Mouse (Mus musculus): Measurements from ENCODE around the gene Npm1. TPM values are rescaled to one million over a fixed set of nuclear protein-coding genes. Genes with fewer than 3 reads are reported as not detected.

Npm1 gene
- polyA plus RNA-seq, 1 experiment from 2014 or later, result 369 TPM

GRCm38 (mm10) chr11:33142801-33143200 is 20.2 kb downstream of the Npm1 start:
- no peaks in the 10 kb centered on the region for H3K9me3 ChIP-seq (replicated peaks)
- H3K4me2 ChIP-seq, result no peak overlapping the region
- H3K36me3 ChIP-seq, result no peaks in the 10 kb centered on the region
- H3K4me3 ChIP-seq (replicated peaks), result no peak overlapping the region
- H3K27ac ChIP-seq (replicated peaks), result no peak overlapping the region
- ATAC-seq (ENCODE audit: low FRiP score), result no peak
- H3K27me3 ChIP-seq (replicated peaks), result peaks cover 10% of the 10 kb centered on the region; the same call in 1 of the 2 replicates
- WGBS, result 90% methylated on average over 1 of the region's 1 CpGs
- H3K9ac ChIP-seq (replicated peaks), result no peak overlapping the region
- peaks cover 40% of the 10 kb centered on the region for H3K4me1 ChIP-seq

DNA sequence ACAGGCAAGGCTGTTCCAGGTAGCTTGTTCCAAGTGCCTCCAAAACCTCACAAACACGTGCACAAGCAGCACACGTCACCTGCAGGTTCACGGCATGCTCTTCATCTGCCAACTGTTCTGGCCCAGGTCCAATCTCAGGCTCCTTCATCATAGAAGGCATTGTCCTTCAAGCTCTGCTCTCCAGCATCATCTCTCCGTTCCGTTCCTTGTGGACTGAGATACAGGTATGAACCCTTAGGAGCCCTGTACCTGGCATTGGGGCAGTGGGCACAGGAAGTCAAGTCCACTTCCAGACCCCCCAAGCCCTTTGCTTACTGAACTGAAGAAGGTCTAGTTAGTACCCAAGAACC is 22.9 kb downstream of the Npm1 start:
- no peak for ATAC-seq (ENCODE audit: low FRiP score)
- no peak overlapping the region for H3K27ac ChIP-seq (replicated peaks)
- H3K4me2 ChIP-seq, result no peak overlapping the region
- no peak overlapping the region for H3K9ac ChIP-seq (replicated peaks)
- 87% methylated on average over 5 of the region's 5 CpGs for WGBS
- H3K4me3 ChIP-seq (replicated peaks), result no peak overlapping the region
- H3K27me3 ChIP-seq (replicated peaks), result peaks cover 8% of the 10 kb centered on the region; the same call in 1 of the 2 replicates
- H3K4me1 ChIP-seq, result peaks cover 15% of the 10 kb centered on the region
- no peaks in the 10 kb centered on the region for H3K9me3 ChIP-seq (replicated peaks)
- no peaks in the 10 kb centered on the region for H3K36me3 ChIP-seq

DNA sequence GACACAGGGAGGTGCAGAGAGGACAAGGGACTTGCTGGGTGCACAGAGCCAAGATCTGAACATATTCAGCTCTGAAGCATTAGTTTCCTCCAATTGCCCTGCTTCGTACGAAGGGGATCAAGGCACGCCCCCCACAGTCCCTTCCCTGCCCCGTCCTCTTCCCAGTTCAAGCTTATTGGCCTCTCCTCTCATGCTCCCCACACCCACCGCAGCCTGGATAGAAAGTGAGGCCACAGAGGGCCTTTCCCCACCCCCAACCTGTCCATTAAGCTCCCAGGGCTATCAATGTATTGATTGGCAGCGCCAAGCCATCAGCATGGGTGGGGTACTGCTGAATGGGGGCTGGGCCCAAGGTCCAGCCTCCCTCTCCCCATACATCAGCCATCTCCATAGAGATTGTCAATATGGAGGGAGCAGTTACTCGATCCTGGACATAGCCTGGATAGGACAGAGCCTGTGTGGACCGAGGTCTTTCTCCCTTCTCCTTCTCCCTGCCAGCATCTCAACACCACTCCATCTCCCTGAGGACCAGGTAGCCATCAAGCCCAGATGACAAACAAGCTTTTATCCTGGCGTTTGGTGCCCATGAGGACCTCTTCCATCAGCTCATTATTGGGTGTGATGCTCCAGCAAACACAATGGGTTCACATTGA is 23.4 kb downstream of the Npm1 start:
- H3K9ac ChIP-seq (replicated peaks), result no peak overlapping the region
- ATAC-seq (ENCODE audit: low FRiP score), result no peak

DNA sequence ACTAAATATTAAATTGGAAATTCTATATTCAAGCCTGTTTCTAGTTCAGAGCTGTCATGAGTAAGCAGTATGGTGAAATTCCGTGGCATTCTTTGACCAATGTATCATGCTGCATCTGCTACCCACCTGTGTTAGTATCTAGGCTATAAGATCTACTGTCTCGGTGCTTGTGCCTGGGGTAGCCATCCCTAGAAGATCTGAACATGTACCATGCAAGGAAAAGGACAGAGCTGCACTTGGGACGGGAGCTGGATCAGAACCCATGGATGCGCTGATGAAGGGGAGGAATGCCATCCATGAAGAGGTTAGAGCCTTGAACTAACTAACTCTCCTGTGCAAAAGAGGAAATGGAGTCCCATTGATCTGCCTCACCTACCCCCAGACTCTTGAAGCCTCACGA is 24.3 kb downstream of the Npm1 start:
- Histone ChIP-seq H3K9ac (replicated peaks) (no peak overlapping the region), H3K4me2 (no peak overlapping the region), H3K27ac (replicated peaks) (no peak overlapping the region), H3K4me1 (peaks cover 3% of the 10 kb centered on the region), H3K9me3 (replicated peaks) (no peaks in the 10 kb centered on the region), H3K4me3 (replicated peaks) (no peak overlapping the region), H3K27me3 (replicated peaks) (peaks cover 8% of the 10 kb centered on the region; the same call in 1 of the 2 replicates), H3K36me3 (no peaks in the 10 kb centered on the region)
- 92% methylated on average over 5 of the region's 5 CpGs for WGBS
- no peak for ATAC-seq (ENCODE audit: low FRiP score)

More for the DNA sequence above, 23.4 kb downstream of the Npm1 start:
- H3K4me2 ChIP-seq, result no peak overlapping the region
- no peak overlapping the region for H3K27ac ChIP-seq (replicated peaks)
- peaks cover 8% of the 10 kb centered on the region; the same call in 1 of the 2 replicates for H3K27me3 ChIP-seq (replicated peaks)
- peaks cover 10% of the 10 kb centered on the region for H3K4me1 ChIP-seq
- H3K9me3 ChIP-seq (replicated peaks), result no peaks in the 10 kb centered on the region
- no peaks in the 10 kb centered on the region for H3K36me3 ChIP-seq
- 81% methylated on average over 9 of the region's 9 CpGs for WGBS
- no peak overlapping the region for H3K4me3 ChIP-seq (replicated peaks)

DNA sequence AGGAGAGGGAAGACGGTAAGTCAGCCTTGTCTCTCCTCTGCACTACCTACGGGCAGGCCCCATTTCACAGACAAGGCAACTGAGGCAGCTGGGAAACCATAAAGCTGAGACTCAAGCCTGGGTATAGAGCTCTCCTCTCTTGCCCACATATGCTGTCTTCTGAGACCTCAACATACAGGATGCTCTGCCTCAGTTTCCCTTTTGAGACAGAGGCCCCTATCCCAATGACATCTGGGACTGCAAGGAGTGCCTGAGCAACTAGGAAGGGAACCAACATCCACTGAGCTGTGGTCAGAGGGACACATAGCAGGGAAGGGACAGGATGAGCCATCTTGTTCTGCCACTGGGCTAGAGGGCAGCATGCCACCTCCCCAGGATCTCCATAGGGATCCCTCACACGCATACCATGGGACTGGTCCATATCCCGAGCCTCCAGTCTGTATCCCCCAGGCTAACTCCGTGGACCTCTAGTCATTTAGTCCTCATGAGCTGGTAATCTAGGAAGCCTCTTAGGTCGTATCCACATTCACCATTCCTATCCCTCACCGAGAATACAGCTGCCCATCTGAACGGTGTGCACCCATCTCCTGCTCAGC is 28.5 kb downstream of the Npm1 start:
- ATAC-seq (ENCODE audit: low FRiP score), result no peak
- Histone ChIP-seq H3K9ac (replicated peaks) (no peak overlapping the region), H3K4me2 (no peak overlapping the region), H3K27me3 (replicated peaks) (no peaks in the 10 kb centered on the region), H3K9me3 (replicated peaks) (no peaks in the 10 kb centered on the region), H3K27ac (replicated peaks) (no peak overlapping the region), H3K36me3 (no peaks in the 10 kb centered on the region), H3K4me1 (no peaks in the 10 kb centered on the region), H3K4me3 (replicated peaks) (no peak overlapping the region)
- WGBS, result 90% methylated on average over 8 of the region's 8 CpGs

DNA sequence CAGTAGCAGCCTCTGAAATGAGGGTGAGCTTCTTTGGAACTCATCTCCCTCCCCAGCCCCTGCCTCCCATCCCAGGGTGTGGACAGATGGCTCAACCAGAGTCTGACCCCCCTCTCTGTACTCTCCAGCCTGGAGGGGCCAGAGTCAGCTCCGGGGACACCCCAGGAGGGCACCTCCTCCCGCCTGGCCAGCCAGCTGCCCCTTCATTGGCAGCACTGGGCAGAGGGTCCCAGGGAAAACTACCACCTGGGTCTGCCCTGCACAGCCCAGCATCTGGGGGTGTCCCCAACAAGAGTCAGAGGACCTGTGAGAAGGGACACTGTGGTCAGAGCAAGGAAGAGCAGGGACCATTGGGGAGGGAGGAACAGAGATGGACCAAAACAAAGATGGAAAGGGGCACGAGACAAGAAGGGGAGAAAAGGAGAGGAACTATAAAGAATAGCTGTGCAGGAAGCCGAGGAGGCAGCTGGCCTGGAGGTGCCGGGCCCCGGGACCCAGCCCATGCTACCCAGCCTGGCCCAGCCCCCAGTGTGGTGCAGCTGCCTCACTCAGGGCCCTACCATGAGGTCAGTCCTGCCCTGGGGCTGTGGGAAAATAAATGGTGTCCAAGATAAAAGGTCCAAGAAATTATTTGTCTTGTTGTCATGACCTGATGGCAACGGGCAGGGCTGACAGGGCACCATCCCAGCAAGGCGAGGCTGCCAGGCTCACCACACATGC is 30.2 kb downstream of the Npm1 start:
- Histone ChIP-seq H3K27me3 (replicated peaks) (no peaks in the 10 kb centered on the region), H3K9me3 (replicated peaks) (no peaks in the 10 kb centered on the region), H3K9ac (replicated peaks) (no peak overlapping the region), H3K27ac (replicated peaks) (no peak overlapping the region), H3K4me3 (replicated peaks) (no peak overlapping the region), H3K4me2 (no peak overlapping the region), H3K36me3 (no peaks in the 10 kb centered on the region), H3K4me1 (no peaks in the 10 kb centered on the region)
- no peak for ATAC-seq (ENCODE audit: low FRiP score)
- WGBS, result 37% methylated on average over 8 of the region's 8 CpGs

DNA sequence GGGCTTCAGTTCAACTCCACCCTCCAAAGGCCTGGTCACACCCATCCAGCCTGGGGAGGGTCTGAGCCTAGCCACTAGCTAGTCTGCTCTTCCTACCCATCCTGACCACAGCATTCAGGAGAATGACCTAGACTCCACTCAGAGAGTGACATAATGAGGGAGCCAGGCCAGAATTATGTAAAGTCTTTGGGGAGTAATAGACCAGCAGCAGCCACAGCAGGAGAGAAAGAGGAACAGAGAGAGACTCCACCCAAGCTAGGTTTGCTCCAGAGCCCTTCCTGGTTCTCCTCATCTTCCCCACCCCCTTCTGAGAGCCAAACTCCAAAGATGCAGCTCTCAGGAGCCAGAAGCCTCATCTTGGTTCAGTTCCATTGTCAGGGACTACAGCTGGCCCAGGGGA is 35.9 kb downstream of the Npm1 start:
- Histone ChIP-seq H3K36me3 (no peaks in the 10 kb centered on the region), H3K9ac (replicated peaks) (no peak overlapping the region), H3K4me1 (peaks cover 8% of the 10 kb centered on the region), H3K27ac (replicated peaks) (no peak overlapping the region), H3K4me2 (no peak overlapping the region), H3K27me3 (replicated peaks) (peaks cover 12% of the 10 kb centered on the region), H3K4me3 (replicated peaks) (no peak overlapping the region), H3K9me3 (replicated peaks) (no peaks in the 10 kb centered on the region)
- no peak for ATAC-seq (ENCODE audit: low FRiP score)

GRCm38 (mm10) chr11:33122575-33123268 is 40.3 kb downstream of the Npm1 start:
- no peak for ATAC-seq (ENCODE audit: low FRiP score)
- 4% methylated on average over 37 of the region's 37 CpGs for WGBS

GRCm38 (mm10) chr11:33119556-33119955 is 43.5 kb downstream of the Npm1 start:
- Histone ChIP-seq H3K4me1 (peaks cover 8% of the 10 kb centered on the region), H3K36me3 (no peaks in the 10 kb centered on the region), H3K9me3 (replicated peaks) (no peaks in the 10 kb centered on the region), H3K4me2 (no peak overlapping the region), H3K27me3 (replicated peaks) (peaks cover 14% of the 10 kb centered on the region), H3K9ac (replicated peaks) (no peak overlapping the region), H3K4me3 (replicated peaks) (no peak overlapping the region), H3K27ac (replicated peaks) (no peak overlapping the region)
- ATAC-seq (ENCODE audit: low FRiP score), result no peak
- 78% methylated on average over 8 of the region's 8 CpGs for WGBS

More at GRCm38 (mm10) chr11:33122575-33123268, 40.3 kb downstream of the Npm1 start:
- Histone ChIP-seq H3K9me3 (replicated peaks) (no peaks in the 10 kb centered on the region), H3K4me3 (replicated peaks) (peak overlapping the region; percentile 4), H3K4me2 (peak overlapping the region; percentile 50), H3K36me3 (no peaks in the 10 kb centered on the region), H3K27ac (replicated peaks) (no peak overlapping the region), H3K9ac (replicated peaks) (no peak overlapping the region; the same call in 1 of the 2 replicates), H3K4me1 (peaks cover 8% of the 10 kb centered on the region), H3K27me3 (replicated peaks) (peaks cover 14% of the 10 kb centered on the region)

- no peak overlapping the region for H3K4me2 ChIP-seq
- no peak for ATAC-seq (ENCODE audit: low FRiP score)
- no peaks in the 10 kb centered on the region for H3K9me3 ChIP-seq (replicated peaks)
- H3K36me3 ChIP-seq, result no peaks in the 10 kb centered on the region
- H3K27me3 ChIP-seq (replicated peaks), result peaks cover 14% of the 10 kb centered on the region
- H3K4me1 ChIP-seq, result peaks cover 8% of the 10 kb centered on the region
- WGBS, result 88% methylated on average over 7 of the region's 7 CpGs
- H3K9ac ChIP-seq (replicated peaks), result no peak overlapping the region
- no peak overlapping the region for H3K4me3 ChIP-seq (replicated peaks)
- no peak overlapping the region for H3K27ac ChIP-seq (replicated peaks)
Measured at GRCm38 (mm10) chr11:33119116-33119515, 43.9 kb downstream of the Npm1 start.

DNA sequence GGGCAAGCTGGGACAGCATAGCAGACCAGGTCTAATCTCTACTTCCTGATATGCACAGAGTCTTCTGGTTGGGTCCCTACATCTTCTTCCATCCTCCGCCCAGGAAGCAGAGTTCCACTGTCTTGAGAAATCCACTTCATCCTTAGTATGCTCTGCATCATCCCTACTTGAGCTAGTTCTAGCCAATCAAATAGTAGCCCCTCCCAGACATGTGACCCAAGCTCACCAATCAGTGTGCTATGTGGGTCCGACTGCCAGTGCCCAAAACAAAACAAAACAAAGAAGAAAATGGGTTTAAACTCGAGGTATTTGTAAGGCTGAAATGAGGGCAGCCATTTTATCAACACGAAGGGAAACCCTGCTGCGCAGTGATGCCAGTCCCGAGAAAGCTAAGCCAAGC is 44.5 kb downstream of the Npm1 start:
- H3K27ac ChIP-seq (replicated peaks), result no peak overlapping the region
- no peak overlapping the region for H3K9ac ChIP-seq (replicated peaks)
- H3K4me1 ChIP-seq, result peaks cover 8% of the 10 kb centered on the region
- no peak overlapping the region for H3K4me2 ChIP-seq
- H3K9me3 ChIP-seq (replicated peaks), result no peaks in the 10 kb centered on the region
- ATAC-seq (ENCODE audit: low FRiP score), result no peak
- 78% methylated on average over 6 of the region's 6 CpGs for WGBS
- no peaks in the 10 kb centered on the region for H3K36me3 ChIP-seq
- H3K27me3 ChIP-seq (replicated peaks), result peaks cover 8% of the 10 kb centered on the region; the same call in 1 of the 2 replicates
- H3K4me3 ChIP-seq (replicated peaks), result no peak overlapping the region
